Mouse (Mus musculus) kidney, postnatal 25 days (tissue): ENCODE measurements around the gene Agap2.
A peak's percentile ranks its signal among the peaks of the same experiment; 100 is the strongest.

Experiments
- DNase-seq, 2 experiments: peaks; one replicate each; pipeline ENCODE4 v3.0.0; 2021; ENCODE audit warnings: mixed read lengths in 2 of 2

Gene Agap2

DNA sequence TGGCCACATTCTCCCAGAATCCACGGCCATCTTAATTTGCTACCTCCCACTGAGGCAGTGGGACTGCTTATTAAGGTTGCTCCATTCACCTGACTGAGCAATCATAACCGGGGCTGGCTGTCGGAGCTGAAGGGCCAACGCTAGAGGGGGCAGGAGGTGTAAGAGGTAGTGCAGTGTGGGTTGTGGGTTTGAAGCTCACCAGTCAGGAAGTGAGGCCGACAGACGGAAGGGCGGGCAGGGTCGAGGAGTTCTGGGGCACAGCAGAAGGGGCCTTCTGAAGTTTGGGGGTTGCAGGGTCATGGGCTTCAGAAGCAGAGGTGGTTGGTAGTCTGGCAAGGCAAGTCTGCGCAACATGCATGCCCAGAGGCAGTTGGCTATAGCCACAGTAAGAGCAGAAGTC, at the start of gene Agap2:
Gene Agap2 (plus strand): TSS at position 205 of the 400 bp plus-strand sequence.
- DNase-seq: no peak

DNA sequence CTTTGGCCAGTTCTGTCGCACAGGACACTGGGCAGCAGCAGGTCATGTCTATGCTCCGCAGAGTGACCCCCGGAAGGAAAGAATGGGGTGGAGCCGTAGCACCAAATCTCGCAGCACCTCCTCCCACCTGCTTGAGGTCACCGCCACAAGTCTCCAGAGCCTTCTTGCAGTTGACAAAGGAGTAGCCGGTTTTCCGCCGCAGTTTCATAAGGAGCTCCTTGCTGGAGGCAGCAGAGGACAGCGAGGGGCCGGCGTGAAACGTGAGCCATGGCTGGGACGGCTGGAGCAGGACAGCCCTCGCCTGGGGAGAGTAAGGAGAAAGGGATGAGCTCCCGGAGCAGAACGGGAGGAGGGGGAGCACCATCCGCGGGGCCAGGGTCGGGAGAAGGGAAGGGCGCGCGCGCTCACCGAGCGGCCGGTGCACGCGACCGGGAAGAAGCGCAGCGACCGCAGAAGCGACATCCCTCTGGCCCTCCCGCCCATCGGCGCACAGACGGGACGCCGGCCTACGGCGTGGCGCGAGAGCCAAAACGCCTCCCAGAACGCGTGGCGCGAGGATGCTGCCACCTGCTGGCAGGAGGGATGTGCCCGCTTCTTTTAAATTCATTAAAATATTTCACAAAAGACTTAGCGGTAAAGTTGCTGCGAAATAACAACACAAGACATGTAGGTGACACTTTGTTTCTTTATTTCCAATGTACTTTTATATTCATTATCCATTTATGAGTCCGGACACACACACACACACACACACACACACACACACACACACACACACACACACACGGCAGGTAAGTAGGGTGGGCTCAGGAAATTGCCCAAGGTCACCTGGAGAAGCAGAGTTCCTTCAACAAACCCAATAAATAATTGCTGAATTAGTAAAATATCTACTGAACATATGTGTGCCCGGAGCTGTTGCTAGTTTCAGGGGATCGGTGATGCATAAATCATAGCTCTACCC, 44.5 kb upstream of the Agap2 start, which contains the start of gene Tsfm:
Gene Tsfm (minus strand): TSS at position 505 of the 961 bp plus-strand sequence.
- DNase-seq: peak; percentile 95

DNA sequence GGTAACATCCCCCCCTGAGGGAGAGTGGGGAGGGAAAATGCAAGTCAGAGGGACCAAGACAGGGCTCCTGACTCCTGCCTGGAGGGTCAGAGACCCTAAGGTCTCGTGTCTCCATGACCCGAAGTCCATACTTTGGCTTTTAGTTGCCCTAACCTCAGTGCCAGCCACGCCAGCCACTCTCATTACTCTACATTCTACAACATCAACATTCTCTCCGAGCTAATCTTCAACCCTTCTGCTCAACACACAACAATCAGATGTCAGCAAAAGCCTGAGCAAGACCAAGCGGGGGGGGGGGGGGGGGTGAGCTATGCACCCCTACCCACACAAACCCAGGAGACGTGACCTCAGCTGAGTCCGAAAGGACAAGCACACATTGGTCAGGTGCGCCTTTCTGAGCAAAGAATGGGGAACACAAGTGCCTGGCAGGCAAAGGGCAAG, 41.8 kb upstream of the Agap2 start:
- DNase-seq: peak; percentile 68 to 89

DNA sequence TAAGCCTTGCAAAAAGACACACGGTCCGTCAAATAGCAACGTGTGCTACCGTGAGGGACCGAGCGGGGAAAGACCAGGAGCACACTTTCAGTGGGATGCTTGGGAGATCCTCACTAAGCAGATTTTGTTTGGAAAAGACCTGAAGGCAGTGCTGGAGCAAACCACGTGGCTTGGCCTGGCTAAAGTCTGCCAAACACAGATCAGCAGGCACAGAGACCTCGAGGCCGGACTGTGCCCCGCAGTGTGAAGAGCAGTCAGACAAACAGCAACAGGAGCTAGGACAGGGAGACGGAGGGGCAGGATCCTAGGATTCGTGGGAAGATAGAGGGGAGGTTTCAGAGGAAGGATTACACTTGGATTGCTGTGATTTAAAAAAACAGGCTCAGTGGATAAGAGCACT, 38.8 kb upstream of the Agap2 start:
- DNase-seq: peak; percentile 78 to 92

DNA sequence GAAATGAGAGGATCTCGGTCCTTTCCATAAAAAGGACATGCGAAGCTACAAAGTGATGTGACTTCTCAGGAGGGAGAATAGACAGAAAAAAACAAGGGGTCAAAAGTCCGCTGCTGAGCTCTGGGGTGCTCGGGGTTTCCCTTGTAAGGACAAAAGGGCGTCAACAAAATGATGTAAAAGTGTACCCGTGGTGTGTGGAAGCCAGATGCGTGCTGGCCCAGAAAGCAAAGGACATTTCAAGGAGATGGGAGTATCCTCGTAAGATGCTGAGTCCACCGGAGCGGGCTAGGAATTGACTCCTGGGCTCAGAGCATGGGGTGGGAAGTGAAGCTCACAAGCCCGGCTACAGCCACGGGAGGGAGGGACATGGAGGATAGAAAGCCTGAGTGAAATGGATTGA, 37.4 kb upstream of the Agap2 start:
- peak; percentile 47 to 82 for DNase-seq

DNA sequence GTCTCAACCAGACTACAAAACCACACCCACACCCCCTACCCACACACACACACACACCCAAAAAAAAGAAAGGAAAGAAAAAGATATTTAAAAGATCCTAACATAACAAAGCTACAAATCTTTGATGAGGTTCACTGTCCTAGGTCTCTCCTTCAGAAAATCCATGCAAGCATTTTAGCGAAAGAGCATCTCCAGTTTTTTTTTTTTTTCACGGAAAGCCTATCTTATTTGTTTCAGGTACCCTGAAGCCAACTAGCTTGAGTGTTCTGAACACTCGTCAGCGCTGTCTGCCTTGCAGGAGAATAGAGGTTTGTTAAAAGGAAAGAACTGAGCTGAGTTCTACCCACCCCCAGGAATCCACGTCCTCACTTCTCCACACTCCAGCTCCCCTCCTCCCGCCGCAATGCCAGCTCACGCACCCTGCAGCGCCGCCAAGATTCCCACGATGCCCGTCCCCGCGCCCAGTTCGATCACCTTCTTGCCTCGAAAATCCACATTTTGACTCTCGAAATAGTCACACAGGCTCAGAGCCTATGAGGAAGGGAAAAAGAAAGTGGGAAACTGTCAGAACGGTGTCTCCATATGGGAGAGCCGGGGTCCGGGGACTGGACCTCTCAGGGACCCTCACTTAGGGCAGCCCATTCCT, 34.4 kb upstream of the Agap2 start:
- DNase-seq: peak; percentile 43 to 66

DNA sequence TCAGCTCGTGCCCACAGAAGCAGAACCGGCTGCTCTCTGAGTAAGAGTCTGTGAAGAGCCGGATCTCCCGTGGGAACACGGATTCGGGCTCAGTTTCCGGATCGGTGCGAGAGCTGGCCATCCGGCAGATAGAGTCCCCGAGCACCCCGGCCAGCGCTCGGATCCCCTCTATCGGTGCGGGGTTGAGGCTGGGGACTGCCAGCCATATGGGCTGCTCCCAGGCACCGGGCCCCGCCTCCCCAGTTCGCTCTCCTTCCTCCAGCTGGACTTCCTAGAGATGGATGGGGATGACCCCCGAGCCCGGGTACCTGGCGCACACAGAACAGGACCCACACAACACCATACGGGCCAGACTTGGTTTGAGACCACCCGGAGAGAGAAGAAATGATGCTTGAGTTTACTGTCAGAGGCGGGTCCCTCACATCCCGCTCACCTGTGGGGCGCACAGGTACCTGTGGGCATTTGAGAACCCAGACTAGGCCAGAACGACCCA, 33.8 kb upstream of the Agap2 start, which contains the start of the genes Mettl1 and Eef1akmt3:
Gene Mettl1 (plus strand): TSS at position 141 of the 493 bp plus-strand sequence.
Gene Eef1akmt3 (minus strand): TSS at position 240 of the 493 bp plus-strand sequence.
- DNase-seq: peak; percentile 61 to 74

DNA sequence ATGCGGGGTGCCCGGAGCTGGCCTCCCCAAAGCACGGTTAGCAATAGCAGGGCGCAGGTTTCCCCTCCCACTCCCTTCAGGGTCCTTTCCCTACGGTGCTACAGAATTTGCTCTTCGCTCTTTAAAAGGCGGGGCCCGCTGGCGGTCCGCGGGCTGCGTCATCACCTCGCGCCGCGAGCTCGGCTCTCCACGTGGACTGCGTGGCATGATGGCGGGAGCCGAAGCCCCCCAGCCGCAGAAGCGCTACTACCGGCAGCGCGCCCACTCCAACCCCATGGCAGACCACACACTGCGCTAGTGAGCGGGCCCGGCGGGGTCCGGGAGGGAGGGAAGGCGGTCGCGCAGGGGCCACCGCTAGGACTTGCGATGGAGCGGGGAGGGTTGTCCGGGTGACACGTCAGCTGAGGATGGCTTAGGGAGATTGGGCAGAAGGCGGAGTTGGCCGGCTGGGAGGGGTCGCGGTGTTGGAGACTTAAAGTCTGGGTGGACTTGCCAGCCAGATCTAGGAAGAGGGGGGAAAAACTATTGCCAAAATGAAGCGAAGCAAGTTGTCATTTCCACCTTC, 33.2 kb upstream of the Agap2 start:
- DNase-seq: peak; percentile 90 to 93

DNA sequence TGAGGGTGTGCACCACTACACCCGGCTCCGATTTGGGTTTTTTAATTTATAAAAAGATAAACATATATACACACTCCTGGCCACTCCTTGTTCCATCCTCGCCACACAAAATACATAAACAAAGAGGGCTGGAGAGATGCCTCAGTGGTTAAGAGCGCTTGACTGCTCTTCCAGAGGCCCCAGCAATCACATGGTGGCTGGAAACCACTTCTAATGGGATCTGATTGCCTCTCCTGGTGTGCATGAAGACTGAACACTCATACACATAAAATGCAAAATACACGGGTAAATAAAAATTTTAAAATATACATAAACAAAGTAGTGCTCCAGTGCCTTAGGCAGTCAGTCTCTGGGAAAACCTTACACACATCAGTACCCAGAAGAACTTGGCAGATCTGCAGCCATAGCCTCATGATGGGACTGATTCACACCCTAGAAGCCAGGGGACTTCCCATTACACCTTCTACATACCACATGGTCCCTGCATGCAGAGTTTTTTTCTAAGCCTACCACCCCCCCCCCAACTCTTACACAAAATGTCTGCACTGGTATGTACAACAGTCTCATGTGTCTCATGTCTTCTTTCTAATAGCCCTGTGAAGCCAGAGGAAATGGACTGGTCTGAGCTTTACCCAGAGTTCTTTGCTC, 32.5 kb upstream of the Agap2 start:
- DNase-seq: no peak

DNA sequence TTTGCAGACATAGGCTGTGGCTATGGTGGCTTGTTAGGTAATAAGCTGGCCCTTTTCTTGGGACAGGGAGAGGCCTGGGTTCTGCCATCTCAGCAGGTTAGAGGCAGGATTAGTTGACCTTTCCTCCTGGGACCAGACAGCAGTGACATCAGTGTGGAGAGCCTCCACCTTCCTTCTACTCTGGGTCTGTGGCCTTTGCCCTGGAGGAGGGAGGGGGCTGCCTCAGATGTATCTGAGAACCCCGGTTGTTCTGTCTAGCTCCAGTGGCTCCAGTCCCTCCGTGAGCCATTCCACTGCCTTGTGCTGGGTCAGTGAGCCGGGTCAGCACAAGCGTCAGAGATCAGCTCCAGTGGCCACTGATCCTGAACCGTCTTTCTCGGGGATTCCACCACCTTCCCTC, 31.9 kb upstream of the Agap2 start:
- DNase-seq: peak; percentile 81 to 96

DNA sequence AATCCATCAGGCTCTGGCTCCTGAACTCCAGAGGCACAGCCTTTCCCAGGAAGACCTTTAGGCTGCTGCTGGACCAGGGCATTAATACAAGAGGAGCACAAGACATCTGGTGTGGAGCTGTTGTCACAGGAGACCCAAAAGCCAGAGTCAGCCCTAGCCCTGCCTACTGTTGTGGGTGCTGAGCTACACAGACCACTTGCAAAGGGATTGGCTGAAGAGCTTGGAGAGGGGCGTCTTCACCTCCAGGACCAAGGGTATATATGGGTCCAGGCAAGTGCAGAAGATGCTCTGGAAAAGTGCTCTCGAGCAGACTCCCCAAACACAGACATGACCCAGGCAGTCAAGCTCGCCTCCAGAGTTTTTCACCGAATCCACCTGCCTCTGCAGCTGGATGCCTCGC, 27.1 kb upstream of the Agap2 start, which contains the start of gene Cyp27b1:
Gene Cyp27b1 (plus strand): TSS at position 297 of the 400 bp plus-strand sequence.
- DNase-seq: peak; percentile 20 to 56

DNA sequence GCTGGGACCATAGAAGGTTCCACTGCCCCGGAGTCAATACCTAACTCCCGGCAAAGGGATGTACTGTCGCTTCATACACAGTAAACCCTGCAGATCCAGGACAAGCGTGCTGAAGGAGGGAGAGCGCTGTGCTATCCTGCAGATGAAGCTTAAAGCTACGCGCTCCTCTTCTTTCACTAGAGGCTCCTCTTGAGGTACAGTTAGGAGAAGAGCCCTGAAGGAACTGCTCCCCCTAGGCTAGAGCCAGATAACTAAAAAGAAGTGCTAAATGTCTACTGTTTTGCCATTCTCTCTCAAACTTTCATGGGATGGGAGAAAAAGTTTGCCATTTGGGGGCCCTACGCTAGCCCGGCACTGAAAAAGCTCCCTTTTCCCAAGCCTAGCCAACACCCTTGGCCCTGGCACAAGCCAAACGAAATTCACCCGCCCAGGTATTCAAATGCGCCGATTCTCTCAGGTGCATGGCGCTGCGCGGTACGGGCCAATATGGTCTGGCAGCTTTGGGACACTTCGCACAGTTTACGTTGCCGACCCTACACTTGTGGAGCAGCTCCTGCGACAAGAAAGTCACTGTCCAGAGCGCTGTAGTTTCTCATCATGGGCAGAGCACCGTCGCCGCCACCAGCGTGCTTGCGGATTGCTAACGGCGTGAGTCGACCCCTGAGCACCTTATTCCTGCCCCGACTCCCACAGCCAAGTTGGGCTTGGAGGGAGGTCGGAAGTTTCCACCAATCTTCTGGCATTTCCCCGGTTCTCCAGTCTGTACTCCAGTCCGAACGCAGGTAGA, 26.3 kb upstream of the Agap2 start:
- DNase-seq: peak; percentile 33 to 49

DNA sequence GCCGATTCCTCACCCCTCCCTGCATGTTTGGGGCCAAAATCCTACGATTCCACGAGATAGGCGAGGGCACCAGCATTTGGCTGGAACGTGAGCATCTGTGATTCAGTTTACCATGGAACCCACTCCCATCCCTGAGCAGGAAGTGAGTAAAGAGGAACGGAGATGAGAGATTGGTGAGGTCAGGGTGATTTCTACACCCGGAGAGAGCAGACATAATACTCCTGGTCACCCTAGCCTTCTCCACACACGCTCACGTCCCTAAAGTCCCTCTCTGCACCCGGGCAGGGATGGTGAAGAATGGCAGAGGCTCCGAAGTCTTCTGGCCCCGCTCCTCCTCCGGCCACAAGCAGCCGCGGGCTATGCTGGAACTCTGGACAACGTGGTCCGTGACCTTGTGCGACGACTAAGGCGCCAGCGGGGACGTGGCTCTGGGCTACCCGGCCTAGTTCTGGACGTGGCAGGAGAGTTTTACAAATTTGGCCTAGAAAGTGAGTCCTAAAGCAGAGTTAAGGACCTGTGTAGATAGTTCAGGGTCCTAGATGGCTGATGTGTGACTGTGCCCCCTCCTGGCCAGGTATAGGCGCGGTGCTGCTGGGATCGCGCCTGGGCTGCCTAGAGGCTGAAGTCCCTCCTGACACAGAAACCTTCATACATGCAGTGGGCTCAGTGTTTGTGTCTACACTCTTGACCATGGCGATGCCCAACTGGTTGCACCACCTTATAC, 25.5 kb upstream of the Agap2 start:
- DNase-seq: peak; percentile 43 to 57

DNA sequence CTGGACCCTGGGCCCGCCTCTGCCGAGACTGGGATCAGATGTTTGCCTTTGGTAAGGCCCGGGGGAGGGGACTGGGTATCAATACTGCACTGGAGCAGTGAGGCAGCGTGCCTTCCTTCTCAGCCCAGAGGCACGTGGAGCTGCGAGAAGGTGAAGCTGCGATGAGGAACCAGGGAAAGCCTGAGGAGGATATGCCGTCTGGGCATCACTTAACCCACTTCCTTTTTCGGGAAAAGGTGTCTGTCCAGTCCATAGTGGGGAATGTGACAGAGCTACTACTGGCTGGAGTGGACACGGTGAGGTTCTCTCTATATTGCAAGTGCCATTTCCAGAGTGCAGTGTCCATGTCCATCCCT, 25.0 kb upstream of the Agap2 start:
- DNase-seq: no peak

DNA sequence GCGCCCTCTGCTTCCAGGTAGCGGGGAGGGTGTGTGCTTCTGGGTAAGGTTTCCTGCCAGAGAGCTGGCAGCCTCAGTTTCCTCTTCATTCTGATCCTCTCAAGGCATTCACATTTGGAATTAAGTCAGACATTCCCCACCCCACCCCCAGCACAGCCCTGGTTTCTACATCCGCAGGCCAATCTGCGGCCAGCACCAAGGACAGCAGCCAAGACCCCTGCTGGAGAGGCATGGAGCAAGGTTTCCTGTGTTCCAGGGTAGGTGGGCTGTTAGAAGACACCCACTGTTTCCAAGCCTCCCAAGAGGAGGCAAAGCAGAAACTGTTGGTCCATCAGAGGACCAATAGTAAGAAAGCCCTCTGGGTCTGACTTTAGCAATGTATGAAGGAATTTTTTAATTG, 20.4 kb upstream of the Agap2 start:
- DNase-seq: no peak

DNA sequence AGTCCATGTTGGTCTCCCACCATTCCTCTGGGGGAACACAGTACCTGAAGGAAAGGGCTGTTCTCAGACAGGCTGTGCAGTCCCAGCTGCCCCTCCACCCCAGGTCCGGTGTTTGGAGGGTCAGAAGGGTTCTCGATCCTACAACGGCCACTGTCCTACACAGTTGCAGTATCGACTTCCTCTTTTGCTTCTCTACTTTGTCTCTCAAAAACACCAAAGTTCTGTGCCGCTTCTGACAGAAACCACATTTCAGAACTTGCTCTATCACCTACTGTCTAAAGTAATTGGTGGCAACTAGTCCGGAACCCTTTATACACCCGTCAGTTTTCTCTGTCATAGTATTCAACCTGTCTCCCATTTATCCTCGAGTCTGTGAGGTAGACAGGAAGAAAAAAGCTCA, 19.7 kb upstream of the Agap2 start:
- no peak for DNase-seq

DNA sequence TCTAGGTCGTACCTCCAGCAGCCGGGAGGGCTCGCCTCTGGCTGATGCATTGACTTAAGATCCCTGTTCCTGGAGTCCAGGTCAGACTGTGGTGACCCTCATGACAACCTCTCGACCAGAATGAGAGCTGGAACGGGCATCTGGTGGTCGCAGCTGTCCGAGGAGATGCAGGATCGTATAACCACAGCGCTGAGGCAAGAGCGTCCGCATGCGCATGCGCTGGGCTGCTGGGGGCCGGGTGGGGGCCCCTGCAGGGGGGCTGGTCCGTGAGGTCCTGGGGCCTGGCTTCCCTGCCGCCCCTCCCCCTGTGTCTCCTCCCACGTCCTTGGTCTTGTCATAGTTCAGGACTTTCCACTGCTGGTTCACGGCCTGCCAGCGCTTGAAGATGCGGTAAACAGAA, 18.6 kb upstream of the Agap2 start:
- no peak for DNase-seq

DNA sequence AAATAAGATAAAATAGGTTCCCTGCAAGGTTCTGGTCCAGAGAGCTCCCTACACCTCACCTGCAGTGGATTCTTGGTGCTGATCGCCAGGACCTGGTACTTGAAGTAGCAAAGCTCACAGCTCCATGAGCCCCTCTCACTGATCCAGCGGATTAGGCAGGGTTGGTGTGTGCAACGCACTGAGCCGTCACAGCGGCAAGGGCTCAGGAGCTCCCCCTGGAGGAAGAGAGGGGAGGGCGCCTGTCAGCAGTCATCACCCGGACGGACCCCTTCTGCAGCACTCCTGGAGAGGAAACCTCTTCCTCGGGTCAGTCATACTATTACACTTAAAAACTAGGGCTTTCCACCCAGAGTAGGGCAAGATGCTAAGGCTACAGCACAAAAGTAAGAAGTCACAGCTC, 16.9 kb upstream of the Agap2 start:
- peak; percentile 81 to 83 for DNase-seq

DNA sequence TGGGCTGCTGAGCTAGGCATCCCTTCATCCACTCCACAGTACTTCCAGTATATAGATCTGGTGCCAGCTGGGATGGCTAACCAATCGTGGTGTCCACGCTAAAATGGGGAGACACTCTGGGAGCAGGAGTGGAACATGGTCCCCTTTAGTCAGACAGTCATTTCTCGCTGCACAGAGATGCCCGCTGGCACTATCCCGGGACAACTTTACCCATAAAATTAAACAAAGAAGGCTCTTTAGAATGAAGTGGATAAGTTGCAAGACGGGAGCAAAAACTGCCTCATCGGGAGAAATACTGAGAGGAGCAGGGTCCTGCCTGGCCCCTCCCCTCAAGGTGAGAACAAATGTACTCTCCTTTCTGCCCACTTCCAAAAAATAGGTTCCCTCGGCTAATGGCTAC, 16.4 kb upstream of the Agap2 start:
- no peak for DNase-seq

DNA sequence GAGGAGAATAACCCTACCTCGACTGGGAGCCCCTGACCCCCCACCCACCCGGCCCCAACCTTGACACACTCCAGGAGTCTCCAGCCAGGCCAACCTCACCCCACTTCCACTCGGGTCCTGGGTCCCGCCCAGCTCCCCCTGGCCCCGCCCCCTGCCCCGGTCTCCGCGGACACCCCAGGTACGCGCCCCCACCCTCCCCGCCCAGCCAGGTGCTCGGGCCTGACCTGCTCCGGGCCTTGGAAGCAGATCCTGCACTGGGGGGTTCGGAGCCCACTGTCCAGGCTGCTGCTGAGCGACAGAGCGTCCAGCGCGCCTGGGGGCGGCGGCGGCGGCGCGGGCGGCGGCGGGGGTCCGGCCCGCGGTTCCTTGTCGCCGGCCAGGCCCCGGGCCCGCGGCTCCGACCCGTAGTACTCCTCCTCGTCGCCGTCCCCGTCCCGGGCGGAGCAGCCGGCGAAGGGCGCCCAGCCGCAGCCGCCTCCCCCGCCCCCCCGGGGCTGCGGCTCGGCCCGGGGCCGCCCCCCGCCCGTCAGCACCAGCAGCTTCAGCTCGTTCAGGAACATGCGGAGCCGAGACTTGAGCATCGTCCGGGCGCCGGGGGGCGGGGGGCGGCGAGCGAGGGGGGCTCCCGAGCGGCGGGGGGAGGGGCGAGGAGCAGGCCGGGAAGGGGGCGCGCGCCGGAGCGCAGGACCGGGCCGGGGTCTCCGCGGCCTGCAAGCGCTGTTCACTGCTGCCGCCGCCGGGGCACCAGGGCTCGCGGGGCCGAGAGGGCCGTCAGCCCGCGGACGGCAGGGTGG, 15.7 kb upstream of the Agap2 start:
- peak in 1 of 2 experiments; percentile 57 for DNase-seq
